In the genomic region with DNA sequence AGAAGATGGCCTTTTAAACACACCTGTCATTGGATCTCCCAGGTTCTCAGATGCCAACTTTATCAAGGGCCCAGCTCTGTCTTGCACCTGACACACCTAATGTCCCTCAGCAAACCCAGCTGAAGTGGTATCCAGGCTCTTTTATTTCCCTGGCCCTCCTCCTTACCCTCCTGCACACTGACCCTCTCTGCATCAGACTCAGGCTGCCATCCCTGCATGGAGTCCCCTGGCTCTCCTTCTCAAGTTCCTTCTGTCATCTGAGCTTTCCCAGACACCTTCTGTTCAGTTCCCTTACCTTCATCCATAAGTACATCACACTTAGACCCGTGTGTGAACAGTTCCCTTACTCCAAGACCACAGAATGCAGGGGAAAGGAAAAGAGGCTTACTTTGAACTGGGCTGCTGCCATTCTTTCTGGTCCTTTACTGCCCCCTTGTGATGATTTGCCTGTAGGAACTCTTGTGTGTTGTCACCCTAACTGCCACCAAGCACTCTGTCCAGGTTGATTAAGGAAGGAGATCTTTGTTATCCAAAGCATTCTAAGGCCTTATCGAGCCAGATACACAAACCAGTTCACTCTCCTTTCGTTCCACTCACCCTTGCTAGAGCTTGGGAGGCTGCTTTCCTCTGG, we compare ENCODE assay signal across 13 mouse cellular contexts. TPM values are rescaled to one million over a fixed set of nuclear protein-coding genes. Genes with fewer than 3 reads are reported as not detected.
DNase-seq lines count a peak whose midpoint lies in the region; ATAC-seq and TF ChIP-seq lines count a peak whose summit lies in the region.
"Not testable (repeated sequence)": the region's sequence is repeated elsewhere in the genome, so short reads cannot be mapped to it uniquely, and the experiment has no call there.
"Had no signal": no experiment of that assay in that cellular context is flagged by ENCODE, and none has a peak within 500 bp of the region (broad histone marks: within the 10 kb centered on the region; RNA-seq: fewer than 3 reads in every experiment).

No protein-coding gene starts in this region.

- TF ChIP-seq EP300 in lung, postnatal 0 days (IDR thresholded peaks at IDR 0.05), result not testable (repeated sequence)

- peak; percentile 11 for DNase-seq in CD4-positive helper T cell, adult 2 months (ENCODE audit: low read depth, low spot score)
- peak; percentile 25 for DNase-seq in embryo, embryonic 9.5 days (ENCODE audit: extremely low spot score)
- peak; percentile 78 for DNase-seq in heart, adult 11 months
- DNase-seq in intestine, embryonic 14.5 days (ENCODE audit: low spot score), result peak; percentile 48
- DNase-seq in kidney, postnatal 14 days, result peak; percentile 39
- DNase-seq in lung, postnatal 0 days (ENCODE audit: low spot score), result peak; percentile 9
- DNase-seq in naive thymus-derived CD4-positive, alpha-beta T cell, adult 2 months (ENCODE audit: low read depth), result peak; percentile 36
- DNase-seq in yolk sac, embryonic 10.5 days (ENCODE audit: low spot score), result peak; percentile 1

- not testable (repeated sequence) for H3K27me3 ChIP-seq in intestine, embryonic 14.5 days (replicated peaks; ENCODE audit: control insufficient read depth, insufficient read depth, low read length); lung, postnatal 0 days (replicated peaks; ENCODE audit: insufficient read depth, low read length)

- not testable (repeated sequence) for H3K4me2 ChIP-seq in intestine, embryonic 14.5 days (ENCODE audit: low read length); lung, postnatal 0 days (replicated peaks; ENCODE audit: low read depth, low read length)

- 0 out of 2 replicates have a peak, but pooled peaks have one; percentile 12 for ATAC-seq in intestine, embryonic 14.5 days (replicated peaks; ENCODE audit: low FRiP score, low TSS enrichment, low read depth)
- ATAC-seq in lung, postnatal 0 days, result peak; percentile 32; the same call in 1 of the 2 replicates

- not testable (repeated sequence) for H3K9me3 ChIP-seq in intestine, embryonic 14.5 days (ENCODE audit: control insufficient read depth, low read length); lung, postnatal 0 days (ENCODE audit: low read length)

- 4% methylated on average over 3 of the region's 3 CpGs for WGBS in intestine, embryonic 14.5 days
- WGBS in lung, postnatal 0 days, result 6% methylated on average over 3 of the region's 3 CpGs

- peak; percentile 63 for TF ChIP-seq CTCF in lung, postnatal 0 days (IDR thresholded peaks at IDR 0.05)

- not testable (repeated sequence) for H3K4me3 ChIP-seq in intestine, embryonic 14.5 days (ENCODE audit: low read depth, low read length); lung, postnatal 0 days (ENCODE audit: low read depth, low read length)

- not testable (repeated sequence) for H3K27ac ChIP-seq in intestine, embryonic 14.5 days (ENCODE audit: low read depth); lung, postnatal 0 days (ENCODE audit: low read length)

- not testable (repeated sequence) for H3K9ac ChIP-seq in intestine, embryonic 14.5 days (ENCODE audit: low read length); lung, postnatal 0 days (replicated peaks; ENCODE audit: low read depth)

- H3K36me3 ChIP-seq in intestine, embryonic 14.5 days (ENCODE audit: control insufficient read depth, insufficient read depth, low read length); lung, postnatal 0 days (ENCODE audit: insufficient read depth, low read length): not testable (repeated sequence)

- not testable (repeated sequence) for H3K4me1 ChIP-seq in intestine, embryonic 14.5 days (replicated peaks; ENCODE audit: control insufficient read depth, insufficient read depth, low read length); lung, postnatal 0 days (ENCODE audit: insufficient read depth, low read depth, low read length)

RNA-seq across cellular contexts. Expression of gene Gm4450, which starts 13.7 kb away (rescaled TPM):
- not detected in 2 replicates for polyA plus RNA-seq in intestine, embryonic 14.5 days (2014; fragmentation: Nextera tagmentation; extraction: Ambion mirVana)
- polyA plus RNA-seq in lung, postnatal 0 days (2015; fragmentation: Nextera tagmentation; extraction: Ambion mirVana), result not detected in 2 replicates
- polyA plus RNA-seq: embryonic facial prominence, embryonic 12.5 days; forebrain, embryonic 11.5 days; heart, embryonic 13.5 days; liver, embryonic 13.5 days; macrophage had no signal

Comparison
In these comparisons a context has a peak if more than half of its experiments do, and no peak if none do; other contexts are left out.
1. DNase-seq: peak in every context shown above with its lines; median percentile 78 in heart, adult 11 months; 48 in intestine, embryonic 14.5 days; 39 in kidney, postnatal 14 days; 36 in naive thymus-derived CD4-positive, alpha-beta T cell, adult 2 months; 25 in embryo, embryonic 9.5 days; 11 in CD4-positive helper T cell, adult 2 months; 9 in lung, postnatal 0 days; 1 in yolk sac, embryonic 10.5 days.